Mouse (Mus musculus): ENCODE measurements around the gene Stox2. TPM values are rescaled to one million over a fixed set of nuclear protein-coding genes. Genes with fewer than 3 reads are reported as not detected.
"Not testable (repeated sequence)": the region's sequence is repeated elsewhere in the genome, so short reads cannot be mapped to it uniquely, and the experiment has no call there.

Gene Stox2
- total and polyA plus RNA-seq, 2 experiments from 2014 or later: 42.8 to 125 TPM

GRCm38 (mm10) chr8:47482354-47483071 lies 36.4 kb upstream of the Stox2 start:
- TF ChIP-seq CTCF (IDR thresholded peaks at IDR 0.05): no peak
- 66% methylated on average over 12 of the region's 12 CpGs for WGBS

GRCm38 (mm10) chr8:47480039-47480438 lies 33.9 kb upstream of the Stox2 start:
- Histone ChIP-seq H3K36me3 (ENCODE audit: insufficient read depth, low read length) (no peaks in the 10 kb centered on the region), H3K4me1 (ENCODE audit: insufficient read depth, low read length) (no peaks in the 10 kb centered on the region), H3K27me3 (ENCODE audit: insufficient read depth, low read length) (no peaks in the 10 kb centered on the region), H3K9ac (replicated peaks; ENCODE audit: low read length, poor library complexity, severe bottlenecking) (no peak overlapping the region), H3K27ac (ENCODE audit: low read depth, low read length) (no peak overlapping the region), H3K4me3 (ENCODE audit: low read depth, low read length) (no peak overlapping the region), H3K4me2 (ENCODE audit: low read depth, low read length, poor library complexity, severe bottlenecking) (no peak overlapping the region), H3K9me3 (ENCODE audit: low read length) (no peaks in the 10 kb centered on the region)
- ATAC-seq (ENCODE audit: low FRiP score) (peak; percentile 54), DNase-seq (ENCODE audit: low spot score) (peak; percentile 72)
- no peak for TF ChIP-seq CTCF (IDR thresholded peaks at IDR 0.05)
- 81% methylated on average over 7 of the region's 7 CpGs for WGBS

More at GRCm38 (mm10) chr8:47482354-47483071, 36.4 kb upstream of the Stox2 start:
- H3K36me3 ChIP-seq (ENCODE audit: insufficient read depth, low read length): 0 out of 2 replicates have a peak, but pooled peaks cover 3% of the 10 kb centered on the region
- ATAC-seq (ENCODE audit: low FRiP score) (no peak), DNase-seq (ENCODE audit: low spot score) (no peak)
- no peak overlapping the region for H3K27ac ChIP-seq (ENCODE audit: low read depth, low read length)
- H3K4me3 ChIP-seq (ENCODE audit: low read depth, low read length): no peak overlapping the region
- H3K9me3 ChIP-seq (ENCODE audit: low read length): no peaks in the 10 kb centered on the region
- H3K9ac ChIP-seq (replicated peaks; ENCODE audit: low read length, poor library complexity, severe bottlenecking): no peak overlapping the region
- H3K27me3 ChIP-seq (ENCODE audit: insufficient read depth, low read length): no peaks in the 10 kb centered on the region
- no peak overlapping the region for H3K4me2 ChIP-seq (ENCODE audit: low read depth, low read length, poor library complexity, severe bottlenecking)
- H3K4me1 ChIP-seq (ENCODE audit: insufficient read depth, low read length): no peaks in the 10 kb centered on the region

GRCm38 (mm10) chr8:47461650-47462049 lies 15.5 kb upstream of the Stox2 start:
- no peaks in the 10 kb centered on the region for H3K27me3 ChIP-seq (ENCODE audit: insufficient read depth, low read length)
- 76% methylated on average over 10 of the region's 10 CpGs for WGBS
- no peaks in the 10 kb centered on the region for H3K36me3 ChIP-seq (ENCODE audit: insufficient read depth, low read length)
- H3K4me3 ChIP-seq (ENCODE audit: low read depth, low read length): no peak overlapping the region
- DNase-seq (ENCODE audit: low spot score) (no peak), ATAC-seq (ENCODE audit: low FRiP score) (no peak)
- no peak overlapping the region for H3K4me2 ChIP-seq (ENCODE audit: low read depth, low read length, poor library complexity, severe bottlenecking)
- H3K4me1 ChIP-seq (ENCODE audit: insufficient read depth, low read length): no peaks in the 10 kb centered on the region
- no peak overlapping the region for H3K27ac ChIP-seq (ENCODE audit: low read depth, low read length)
- H3K9ac ChIP-seq (replicated peaks; ENCODE audit: low read length, poor library complexity, severe bottlenecking): no peak overlapping the region
- TF ChIP-seq CTCF (IDR thresholded peaks at IDR 0.05): no peak
- H3K9me3 ChIP-seq (ENCODE audit: low read length): 0 out of 2 replicates have a peak, but pooled peaks cover 4% of the 10 kb centered on the region

- Histone ChIP-seq H3K27me3 (ENCODE audit: insufficient read depth, low read length) (no peaks in the 10 kb centered on the region), H3K9me3 (ENCODE audit: low read length) (0 out of 2 replicates have a peak, but pooled peaks cover 4% of the 10 kb centered on the region), H3K27ac (ENCODE audit: low read depth, low read length) (no peak overlapping the region), H3K4me3 (ENCODE audit: low read depth, low read length) (no peak overlapping the region), H3K4me1 (ENCODE audit: insufficient read depth, low read length) (no peaks in the 10 kb centered on the region), H3K4me2 (ENCODE audit: low read depth, low read length, poor library complexity, severe bottlenecking) (no peak overlapping the region), H3K36me3 (ENCODE audit: insufficient read depth, low read length) (no peaks in the 10 kb centered on the region), H3K9ac (replicated peaks; ENCODE audit: low read length, poor library complexity, severe bottlenecking) (no peak overlapping the region)
- no peak for TF ChIP-seq CTCF (IDR thresholded peaks at IDR 0.05)
- WGBS: 87% methylated on average over 6 of the region's 6 CpGs
- DNase-seq (ENCODE audit: low spot score) (no peak), ATAC-seq (ENCODE audit: low FRiP score) (no peak)
Observed at GRCm38 (mm10) chr8:47459216-47459749, 13.1 kb upstream of the Stox2 start.

- 0 out of 2 replicates have a peak, but pooled peaks cover 4% of the 10 kb centered on the region for H3K9me3 ChIP-seq (ENCODE audit: low read length)
- no peaks in the 10 kb centered on the region for H3K4me1 ChIP-seq (ENCODE audit: insufficient read depth, low read length)
- no peaks in the 10 kb centered on the region for H3K36me3 ChIP-seq (ENCODE audit: insufficient read depth, low read length)
- no peak overlapping the region for H3K9ac ChIP-seq (replicated peaks; ENCODE audit: low read length, poor library complexity, severe bottlenecking)
- ATAC-seq (ENCODE audit: low FRiP score) (no peak), DNase-seq (ENCODE audit: low spot score) (no peak)
- WGBS: 92% methylated on average over 10 of the region's 10 CpGs
- H3K4me2 ChIP-seq (ENCODE audit: low read depth, low read length, poor library complexity, severe bottlenecking): no peak overlapping the region
- H3K27me3 ChIP-seq (ENCODE audit: insufficient read depth, low read length): no peaks in the 10 kb centered on the region
- no peak overlapping the region for H3K27ac ChIP-seq (ENCODE audit: low read depth, low read length)
- H3K4me3 ChIP-seq (ENCODE audit: low read depth, low read length): no peak overlapping the region
- no peak for TF ChIP-seq CTCF (IDR thresholded peaks at IDR 0.05)
Observed at GRCm38 (mm10) chr8:47458591-47458990, 12.4 kb upstream of the Stox2 start.

- H3K9me3 ChIP-seq (ENCODE audit: low read length); H3K27me3 ChIP-seq (ENCODE audit: insufficient read depth, low read length); H3K4me2 ChIP-seq (ENCODE audit: low read depth, low read length, poor library complexity, severe bottlenecking); ATAC-seq (ENCODE audit: low FRiP score); H3K36me3 ChIP-seq (ENCODE audit: insufficient read depth, low read length); H3K4me1 ChIP-seq (ENCODE audit: insufficient read depth, low read length); DNase-seq (ENCODE audit: low spot score); H3K4me3 ChIP-seq (ENCODE audit: low read depth, low read length); H3K27ac ChIP-seq (ENCODE audit: low read depth, low read length); H3K9ac ChIP-seq (replicated peaks; ENCODE audit: low read length, poor library complexity, severe bottlenecking): not testable (repeated sequence)
- WGBS: 100% methylated on average over 2 of the region's 2 CpGs
Observed at GRCm38 (mm10) chr8:47449211-47449610, 3.0 kb upstream of the Stox2 start.
